Mouse (Mus musculus) left cerebral cortex, postnatal 4 days (tissue): ENCODE measurements at regions not wholly inside any gene's neighbourhood (a gene's known extent, or its start where the extent isn't known, plus 50 kb on each side); places are given as distances from the start of the nearest gene placed in this dataset.

ENCODE experiments used
- DNase-seq: peaks from one replicate; pipeline ENCODE4 v3.0.0-alpha.2; 2022
- intact Hi-C: fragments of 180-260 bp; cut with DNase I; formaldehyde crosslinking; loops from one replicate; pipeline ENCODE4 v1.15.1; 2025

DNA sequence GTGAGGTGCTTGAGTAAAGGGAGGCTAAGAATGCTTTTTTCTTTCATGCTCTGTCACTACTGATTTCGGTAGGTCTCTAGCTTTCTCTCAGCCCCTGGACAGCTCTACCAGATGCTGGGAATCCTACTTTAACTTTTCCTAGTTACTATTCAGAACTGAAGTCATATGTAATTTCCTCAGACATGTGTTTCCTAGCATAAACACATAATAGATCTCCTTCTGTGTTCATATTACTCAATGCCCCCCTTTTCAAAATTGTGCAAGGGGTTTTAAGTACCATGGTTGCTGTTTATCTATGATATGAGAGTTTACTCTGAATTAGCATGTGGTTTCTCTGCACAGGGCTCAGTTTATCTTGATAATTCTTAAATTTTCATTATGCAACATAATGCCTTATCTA is 1472.5 kb downstream of the Olfm4 start:
- no peak for DNase-seq
- intact Hi-C loops = no loop called here

DNA sequence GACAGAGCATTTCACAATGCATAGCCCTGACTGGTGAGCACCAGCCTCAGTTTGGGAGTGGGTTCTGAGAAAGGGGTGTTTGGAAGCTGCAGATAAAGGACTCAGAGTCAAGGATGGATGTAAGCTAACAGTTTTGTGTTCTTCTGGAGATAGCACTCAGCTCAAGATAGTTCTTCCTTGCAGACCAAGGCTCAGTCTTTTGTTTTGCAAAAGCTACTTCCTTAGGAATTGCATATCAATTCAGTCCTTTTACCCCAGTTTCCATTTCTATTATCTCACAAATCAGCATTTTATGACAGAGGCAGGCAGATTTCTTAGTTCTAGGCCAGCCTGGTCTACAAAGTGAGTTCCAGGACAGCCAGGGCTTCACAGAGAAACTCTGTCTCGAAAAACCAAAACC is 1495.4 kb downstream of the Olfm4 start:
- no peak for DNase-seq
- intact Hi-C loops = no loop called here

DNA sequence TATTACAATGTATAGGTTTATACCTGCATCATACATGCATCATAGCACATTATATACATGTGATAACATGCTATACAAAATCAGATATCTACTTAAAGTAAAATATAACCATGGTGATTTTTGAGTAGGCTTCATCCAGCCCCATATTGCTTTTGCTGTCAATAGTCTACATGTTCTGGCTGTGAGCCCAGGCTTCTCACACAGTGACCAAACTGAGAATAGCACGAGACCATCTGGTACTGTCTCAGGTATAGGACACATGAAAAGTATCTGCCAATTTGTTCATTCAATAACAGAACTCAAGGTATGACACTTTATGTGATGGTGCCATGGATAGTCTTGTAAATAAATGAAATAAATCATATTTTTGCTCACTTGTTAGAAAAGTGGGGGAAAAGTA is 1499.7 kb downstream of the Olfm4 start:
- peak; percentile 69 for DNase-seq
- intact Hi-C loops = no loop called here

DNA sequence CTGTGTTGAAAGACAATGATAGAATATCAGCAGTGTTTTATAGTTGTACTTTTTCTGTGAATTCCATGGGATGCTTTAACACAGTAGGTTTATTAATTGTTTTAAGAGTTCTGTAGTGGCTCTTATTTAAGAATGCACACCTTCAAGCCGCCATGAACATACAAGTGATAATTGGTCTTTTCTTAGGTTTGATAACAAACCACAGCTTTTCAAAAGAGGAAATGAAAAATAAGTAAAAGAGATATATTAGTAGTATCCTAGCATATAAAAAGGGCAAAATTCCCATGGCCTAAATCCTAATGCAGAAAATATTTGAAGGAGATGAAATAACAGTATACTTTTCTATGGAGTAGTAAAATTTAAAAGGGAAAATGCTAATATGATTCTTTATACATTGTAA is 1525.1 kb downstream of the Olfm4 start:
- intact Hi-C loops = no loop called here
- DNase-seq = no peak
